Mouse (Mus musculus): ENCODE data around the gene Lsm14b. TPM values are rescaled to one million over a fixed set of nuclear protein-coding genes. Genes with fewer than 3 reads are reported as not detected.

Gene Lsm14b
- total and polyA plus RNA-seq, 3 experiments: 12.2 to 16.5 (median 15.3) TPM

GRCm38 (mm10) chr2:180083063-180083462, 58.3 kb downstream of the Lsm14b start:
- in situ Hi-C loops (cut with MboI; ENCODE audit: low pct_ligation_motif_present, low pct_unique_long_range_greater_than_20kb, low sequenced_read_pairs): no loop called here
- no peak overlapping the region for H3K4me3 ChIP-seq (replicated peaks in 1 of 3; ENCODE audit: low read depth in 2 of 3, low read length in 2 of 3, poor library complexity in 1 of 3)
- DNase-seq (ENCODE audit: extremely low read depth): peak; percentile 13
- H3K27ac ChIP-seq (ENCODE audit: insufficient read depth, low read depth): no peak overlapping the region
- dilution Hi-C loops (cut with MboI; ENCODE audit: extremely low pct_ligation_motif_present, extremely low pct_unique_long_range_greater_than_20kb, low sequenced_read_pairs): no loop called here
- peaks cover 4% of the 10 kb centered on the region for H3K9me3 ChIP-seq (replicated peaks; ENCODE audit: low read length)
- H3K79me2 ChIP-seq (replicated peaks; ENCODE audit: control insufficient read depth, extremely low read depth, insufficient read depth, poor library complexity, severe bottlenecking): no peaks in the 10 kb centered on the region
- H3K4me2 ChIP-seq (ENCODE audit: insufficient read depth, low read depth, poor library complexity, severe bottlenecking): no peak overlapping the region
- H3K4me1 ChIP-seq (ENCODE audit: control insufficient read depth in 1 of 2, insufficient read depth in 2 of 2): peaks cover 0 to 30% of the 10 kb centered on the region in 2 experiments; a peak in 2 of 4 replicates
- peaks cover 51 to 82% of the 10 kb centered on the region in 2 experiments for H3K36me3 ChIP-seq (replicated peaks in 1 of 2; ENCODE audit: control insufficient read depth in 1 of 2, insufficient read depth in 1 of 2, low read length in 1 of 2)
- H3K9ac ChIP-seq (ENCODE audit: insufficient read depth, low read depth): no peak overlapping the region
- no peaks in the 10 kb centered on the region for H3K27me3 ChIP-seq (replicated peaks)
- TF ChIP-seq IRF4 (IDR thresholded peaks at IDR 0.05; ENCODE audit: low read depth, low read length) (no peak), KAT2A (IDR thresholded peaks at IDR 0.05; ENCODE audit: insufficient replicate concordance, low read length) (no peak), MYC (IDR thresholded peaks at IDR 0.05; ENCODE audit: low read depth, low read length) (no peak), CHD2 (IDR thresholded peaks at IDR 0.05; ENCODE audit: low read length) (no peak), USF2 (conservative IDR thresholded peaks at IDR 0.05; ENCODE audit: low read depth, low read length) (no peak), MAZ (IDR thresholded peaks at IDR 0.05; ENCODE audit: low read depth, low read length) (no peak), MAX (IDR thresholded peaks at IDR 0.05; ENCODE audit: low read length) (no peak), GABPA (IDR thresholded peaks at IDR 0.05; ENCODE audit: insufficient replicate concordance, low read depth, low read length) (no peak), EP300 (IDR thresholded peaks at IDR 0.05; ENCODE audit: low read length) (no peak), JUN (IDR thresholded peaks at IDR 0.05; ENCODE audit: insufficient read depth, low read depth, low read length) (no peak), HCFC1 (IDR thresholded peaks at IDR 0.05; ENCODE audit: low read depth, low read length) (no peak), SMC3 (IDR thresholded peaks at IDR 0.05; ENCODE audit: low read depth, low read length) (no peak), ZMIZ1 (IDR thresholded peaks at IDR 0.05; ENCODE audit: low read depth, low read length) (no peak), BHLHE40 (IDR thresholded peaks at IDR 0.05; ENCODE audit: low read depth, low read length) (no peak), POLR2A (IDR thresholded peaks at IDR 0.05; ENCODE audit: low read depth, low read length) (no peak), UBTF (IDR thresholded peaks at IDR 0.05; ENCODE audit: low read depth, low read length) (no peak), CHD1 (IDR thresholded peaks at IDR 0.05; ENCODE audit: low read depth, low read length) (no peak), SIN3A (IDR thresholded peaks at IDR 0.05; ENCODE audit: low read length) (no peak), USF1 (IDR thresholded peaks at IDR 0.05; ENCODE audit: low read depth, low read length) (no peak)

- Histone ChIP-seq H3K9ac (ENCODE audit: insufficient read depth, low read depth) (no peak overlapping the region), H3K36me3 (replicated peaks in 1 of 2; ENCODE audit: control insufficient read depth in 1 of 2, insufficient read depth in 1 of 2, low read length in 1 of 2) (peaks cover 42 to 68% of the 10 kb centered on the region in 2 experiments), H3K27me3 (replicated peaks) (peaks cover 2% of the 10 kb centered on the region), H3K4me1 (ENCODE audit: control insufficient read depth in 1 of 2, insufficient read depth in 2 of 2) (peaks cover 0 to 32% of the 10 kb centered on the region in 2 experiments; a peak in 2 of 4 replicates), H3K79me2 (replicated peaks; ENCODE audit: control insufficient read depth, extremely low read depth, insufficient read depth, poor library complexity, severe bottlenecking) (no peaks in the 10 kb centered on the region), H3K4me3 (replicated peaks in 1 of 3; ENCODE audit: low read depth in 2 of 3, low read length in 2 of 3, poor library complexity in 1 of 3) (no peak overlapping the region), H3K27ac (ENCODE audit: insufficient read depth, low read depth) (no peak overlapping the region), H3K9me3 (replicated peaks; ENCODE audit: low read length) (peaks cover 4% of the 10 kb centered on the region), H3K4me2 (ENCODE audit: insufficient read depth, low read depth, poor library complexity, severe bottlenecking) (no peak overlapping the region)
- dilution Hi-C loops (cut with MboI; ENCODE audit: extremely low pct_ligation_motif_present, extremely low pct_unique_long_range_greater_than_20kb, low sequenced_read_pairs) (no loop called here), in situ Hi-C loops (cut with MboI; ENCODE audit: low pct_ligation_motif_present, low pct_unique_long_range_greater_than_20kb, low sequenced_read_pairs) (no loop called here)
- no peak for DNase-seq (ENCODE audit: extremely low read depth)
- TF ChIP-seq USF1 (IDR thresholded peaks at IDR 0.05; ENCODE audit: low read depth, low read length) (no peak), MAX (IDR thresholded peaks at IDR 0.05; ENCODE audit: low read length) (no peak), RAD21 (IDR thresholded peaks at IDR 0.05; ENCODE audit: low read depth, low read length) (no peak), E2F4 (IDR thresholded peaks at IDR 0.05; ENCODE audit: insufficient replicate concordance, low read depth, low read length) (no peak)
Observed at GRCm38 (mm10) chr2:180084565-180084964, 59.8 kb downstream of the Lsm14b start.

Other genes starting within 250 kb of the Lsm14b start
- 5.0 and 5.5 TPM in 2 replicates for gene Taf4, start 48.3 kb upstream of the Lsm14b start, total RNA-seq (2012; rRNA removed)
- gene Taf4, start 48.3 kb upstream of the Lsm14b start, total RNA-seq (2014; rRNA removed): 3.0 and 3.5 TPM in 2 replicates
- gene Taf4, start 48.3 kb upstream of the Lsm14b start, polyA plus RNA-seq (2012; ENCODE audit: insufficient read length, low read depth): 14.5 and 19.0 TPM in 2 replicates
- 443 and 533 TPM in 2 replicates for gene Psma7, start 17.4 kb downstream of the Lsm14b start, total RNA-seq (2012; rRNA removed)
- gene Psma7, start 17.4 kb downstream of the Lsm14b start, total RNA-seq (2014; rRNA removed): 569 and 598 TPM in 2 replicates
- 418 and 466 TPM in 2 replicates for gene Psma7, start 17.4 kb downstream of the Lsm14b start, polyA plus RNA-seq (2012; ENCODE audit: insufficient read length, low read depth)
- 2.1 and 3.0 TPM in 2 replicates for gene Ss18l1, start 17.5 kb downstream of the Lsm14b start, total RNA-seq (2012; rRNA removed)
- gene Ss18l1, start 17.5 kb downstream of the Lsm14b start, total RNA-seq (2014; rRNA removed): 2.0 TPM in 2 replicates
- gene Ss18l1, start 17.5 kb downstream of the Lsm14b start, polyA plus RNA-seq (2012; ENCODE audit: insufficient read length, low read depth): 1.7 and 2.1 TPM in 2 replicates
- gene Mtg2, start 45.6 kb downstream of the Lsm14b start, total RNA-seq (2012; rRNA removed): 24.7 and 31.8 TPM in 2 replicates
- 24.1 and 26.5 TPM in 2 replicates for gene Mtg2, start 45.6 kb downstream of the Lsm14b start, total RNA-seq (2014; rRNA removed)
- 23.5 and 28.6 TPM in 2 replicates for gene Mtg2, start 45.6 kb downstream of the Lsm14b start, polyA plus RNA-seq (2012; ENCODE audit: insufficient read length, low read depth)
- not detected in 2 replicates for gene Hrh3, start 79.5 kb downstream of the Lsm14b start, total RNA-seq (2012; rRNA removed)
- gene Hrh3, start 79.5 kb downstream of the Lsm14b start, total RNA-seq (2014; rRNA removed): not detected in 2 replicates
- not detected in 2 replicates for gene Hrh3, start 79.5 kb downstream of the Lsm14b start, polyA plus RNA-seq (2012; ENCODE audit: insufficient read length, low read depth)
- gene Osbpl2, start 94.3 kb downstream of the Lsm14b start, total RNA-seq (2012; rRNA removed): 11.4 and 12.0 TPM in 2 replicates
- gene Osbpl2, start 94.3 kb downstream of the Lsm14b start, total RNA-seq (2014; rRNA removed): 12.8 and 13.4 TPM in 2 replicates
- 15.6 and 16.9 TPM in 2 replicates for gene Osbpl2, start 94.3 kb downstream of the Lsm14b start, polyA plus RNA-seq (2012; ENCODE audit: insufficient read length, low read depth)
- gene Adrm1, start 146.5 kb downstream of the Lsm14b start, total RNA-seq (2012; rRNA removed): 116 and 167 TPM in 2 replicates
- gene Adrm1, start 146.5 kb downstream of the Lsm14b start, total RNA-seq (2014; rRNA removed): 107 and 127 TPM in 2 replicates
- 121 and 148 TPM in 2 replicates for gene Adrm1, start 146.5 kb downstream of the Lsm14b start, polyA plus RNA-seq (2012; ENCODE audit: insufficient read length, low read depth)
- 0.46 and 0.85 TPM in 2 replicates for gene Lama5, start 200.9 kb downstream of the Lsm14b start, total RNA-seq (2012; rRNA removed)
- 0.16 and 0.20 TPM in 2 replicates for gene Lama5, start 200.9 kb downstream of the Lsm14b start, total RNA-seq (2014; rRNA removed)
- gene Lama5, start 200.9 kb downstream of the Lsm14b start, polyA plus RNA-seq (2012; ENCODE audit: insufficient read length, low read depth): 0.45 and 0.67 TPM in 2 replicates
- gene Rps21, start 232.4 kb downstream of the Lsm14b start, total RNA-seq (2012; rRNA removed): 3,654 and 3,770 TPM in 2 replicates
- gene Rps21, start 232.4 kb downstream of the Lsm14b start, total RNA-seq (2014; rRNA removed): 1,686 and 1,748 TPM in 2 replicates
- gene Rps21, start 232.4 kb downstream of the Lsm14b start, polyA plus RNA-seq (2012; ENCODE audit: insufficient read length, low read depth): 705 and 1,020 TPM in 2 replicates
- gene Cables2, start 248.5 kb downstream of the Lsm14b start, total RNA-seq (2012; rRNA removed): 16.9 and 17.2 TPM in 2 replicates
- gene Cables2, start 248.5 kb downstream of the Lsm14b start, total RNA-seq (2014; rRNA removed): 13.0 and 13.3 TPM in 2 replicates
- 24.5 and 29.9 TPM in 2 replicates for gene Cables2, start 248.5 kb downstream of the Lsm14b start, polyA plus RNA-seq (2012; ENCODE audit: insufficient read length, low read depth)